Mouse (Mus musculus): Measurements from ENCODE around the gene Abca1. TPM values are rescaled to one million over a fixed set of nuclear protein-coding genes. Genes with fewer than 3 reads are reported as not detected.
A peak's percentile ranks its signal among the peaks of the same experiment; 100 is the strongest.

The Abca1 gene
- polyA plus RNA-seq, 1 experiment from 2014 or later = 11.0 TPM

DNA sequence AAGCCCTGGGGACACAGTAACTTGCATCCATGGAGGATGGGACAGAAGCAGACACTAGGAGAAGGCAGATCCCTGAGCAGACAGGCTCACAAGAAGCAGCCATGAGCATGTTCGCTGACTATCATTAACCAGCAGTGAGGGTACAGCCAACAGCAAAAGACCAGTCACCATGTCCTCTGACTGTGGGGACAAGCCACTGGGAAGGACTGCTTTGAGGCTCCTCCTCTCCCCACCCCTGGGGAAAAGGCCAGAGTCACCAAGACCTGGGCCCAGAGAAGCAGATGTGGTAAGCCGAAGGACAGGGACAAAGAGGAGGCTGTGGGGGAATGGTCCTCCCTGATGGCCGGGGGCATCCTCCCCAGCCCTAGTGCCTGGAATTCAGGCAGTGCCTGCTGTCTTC is 37.4 kb downstream of the Abca1 start:
- DNase-seq (no peak), ATAC-seq (no peak)
- Histone ChIP-seq H3K9me3 (ENCODE audit: low read length) (no peaks in the 10 kb centered on the region), H3K36me3 (replicated peaks; ENCODE audit: insufficient read depth, low read length) (peaks cover 34% of the 10 kb centered on the region), H3K9ac (replicated peaks) (no peak overlapping the region), H3K4me2 (ENCODE audit: low read depth, low read length) (no peak overlapping the region), H3K27ac (ENCODE audit: low read depth) (peak overlapping the region; percentile 77), H3K4me3 (ENCODE audit: low read depth, low read length) (no peak overlapping the region), H3K27me3 (ENCODE audit: insufficient read depth, low read length) (no peaks in the 10 kb centered on the region), H3K4me1 (ENCODE audit: insufficient read depth) (peaks cover 62% of the 10 kb centered on the region)
- TF ChIP-seq EP300 (IDR thresholded peaks at IDR 0.05; ENCODE audit: low read depth) (no peak), CTCF (IDR thresholded peaks at IDR 0.05; ENCODE audit: low read depth) (no peak)
- WGBS (ENCODE audit: insufficient replicate concordance) = 70% methylated on average over 3 of the region's 3 CpGs

DNA sequence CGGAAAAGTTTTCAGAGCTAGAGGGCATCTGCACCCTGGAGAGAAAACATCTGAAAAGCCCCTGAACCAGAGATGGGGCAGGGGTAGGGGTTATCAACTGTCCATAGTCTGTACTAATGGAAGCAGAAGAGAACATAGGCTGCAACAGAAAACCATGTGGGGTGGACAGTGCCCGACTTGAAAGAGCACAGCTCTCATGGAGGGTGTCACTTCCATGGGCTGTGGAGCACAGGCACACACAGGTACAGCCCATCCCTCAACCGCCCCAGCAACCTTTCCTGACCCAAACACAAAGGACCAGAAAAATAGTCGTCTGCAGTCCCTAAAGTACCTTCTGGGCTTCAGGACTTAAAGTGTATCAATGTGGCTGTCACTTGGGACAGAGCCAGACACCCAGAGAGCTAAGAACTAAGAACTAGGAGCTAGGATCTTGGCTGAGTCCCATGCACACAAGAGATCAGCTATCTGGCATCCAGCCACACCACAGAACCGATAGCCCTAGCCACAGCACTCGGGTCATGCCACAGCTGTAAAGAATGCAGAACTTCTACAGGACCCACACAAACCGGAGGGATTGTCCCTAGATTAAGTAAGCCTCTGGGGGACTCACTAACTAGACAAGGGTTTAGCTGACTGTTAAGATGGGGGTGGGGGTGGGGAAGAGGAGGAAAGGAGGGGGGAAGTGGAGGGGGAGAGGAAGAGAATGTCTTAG is 38.0 kb downstream of the Abca1 start:
- Histone ChIP-seq H3K27me3 (ENCODE audit: insufficient read depth, low read length) (no peaks in the 10 kb centered on the region), H3K4me3 (ENCODE audit: low read depth, low read length) (no peak overlapping the region), H3K9me3 (ENCODE audit: low read length) (no peaks in the 10 kb centered on the region), H3K9ac (replicated peaks) (0 out of 2 replicates have a peak overlapping the region, but pooled peaks have one; percentile 22), H3K27ac (ENCODE audit: low read depth) (peak overlapping the region; percentile 77), H3K4me1 (ENCODE audit: insufficient read depth) (peaks cover 64% of the 10 kb centered on the region), H3K4me2 (ENCODE audit: low read depth, low read length) (no peak overlapping the region), H3K36me3 (replicated peaks; ENCODE audit: insufficient read depth, low read length) (peaks cover 31% of the 10 kb centered on the region)
- DNase-seq = peak; percentile 66
- ATAC-seq = peak; percentile 28
- TF ChIP-seq CTCF (IDR thresholded peaks at IDR 0.05; ENCODE audit: low read depth) = no peak
- peak; percentile 74 for TF ChIP-seq EP300 (IDR thresholded peaks at IDR 0.05; ENCODE audit: low read depth)
- WGBS (ENCODE audit: insufficient replicate concordance) = 29% methylated on average over 7 of the region's 7 CpGs

DNA sequence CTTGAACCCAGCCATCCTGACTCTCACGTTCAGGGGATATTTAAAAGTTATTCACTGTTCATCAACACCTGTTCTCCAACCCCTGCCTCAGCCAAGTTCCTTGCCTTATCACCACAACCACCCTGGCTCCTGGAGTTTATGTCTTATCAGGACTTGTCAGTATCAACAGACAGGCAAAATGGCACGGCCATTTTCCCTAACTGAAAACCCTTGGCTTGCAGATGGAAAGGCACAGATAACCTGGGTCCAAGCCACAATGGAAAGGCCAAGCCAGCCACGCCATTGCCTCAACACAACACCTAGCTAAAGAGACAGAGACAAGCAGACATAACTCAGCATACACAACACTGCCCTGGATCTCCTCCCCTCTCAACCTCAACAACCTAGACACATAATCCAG is 38.6 kb downstream of the Abca1 start:
- no peak for DNase-seq
- Histone ChIP-seq H3K9ac (replicated peaks) (no peak overlapping the region), H3K27me3 (ENCODE audit: insufficient read depth, low read length) (no peaks in the 10 kb centered on the region), H3K4me3 (ENCODE audit: low read depth, low read length) (no peak overlapping the region), H3K4me1 (ENCODE audit: insufficient read depth) (peaks cover 70% of the 10 kb centered on the region), H3K36me3 (replicated peaks; ENCODE audit: insufficient read depth, low read length) (peaks cover 25% of the 10 kb centered on the region), H3K27ac (ENCODE audit: low read depth) (peak overlapping the region; percentile 77), H3K4me2 (ENCODE audit: low read depth, low read length) (0 out of 2 replicates have a peak overlapping the region, but pooled peaks have one; percentile 14), H3K9me3 (ENCODE audit: low read length) (no peaks in the 10 kb centered on the region)
- peak; percentile 41 for ATAC-seq
- no peak for TF ChIP-seq CTCF (IDR thresholded peaks at IDR 0.05; ENCODE audit: low read depth)
- peak; percentile 98 for TF ChIP-seq EP300 (IDR thresholded peaks at IDR 0.05; ENCODE audit: low read depth)
- 47% methylated on average over 3 of the region's 3 CpGs for WGBS (ENCODE audit: insufficient replicate concordance)

DNA sequence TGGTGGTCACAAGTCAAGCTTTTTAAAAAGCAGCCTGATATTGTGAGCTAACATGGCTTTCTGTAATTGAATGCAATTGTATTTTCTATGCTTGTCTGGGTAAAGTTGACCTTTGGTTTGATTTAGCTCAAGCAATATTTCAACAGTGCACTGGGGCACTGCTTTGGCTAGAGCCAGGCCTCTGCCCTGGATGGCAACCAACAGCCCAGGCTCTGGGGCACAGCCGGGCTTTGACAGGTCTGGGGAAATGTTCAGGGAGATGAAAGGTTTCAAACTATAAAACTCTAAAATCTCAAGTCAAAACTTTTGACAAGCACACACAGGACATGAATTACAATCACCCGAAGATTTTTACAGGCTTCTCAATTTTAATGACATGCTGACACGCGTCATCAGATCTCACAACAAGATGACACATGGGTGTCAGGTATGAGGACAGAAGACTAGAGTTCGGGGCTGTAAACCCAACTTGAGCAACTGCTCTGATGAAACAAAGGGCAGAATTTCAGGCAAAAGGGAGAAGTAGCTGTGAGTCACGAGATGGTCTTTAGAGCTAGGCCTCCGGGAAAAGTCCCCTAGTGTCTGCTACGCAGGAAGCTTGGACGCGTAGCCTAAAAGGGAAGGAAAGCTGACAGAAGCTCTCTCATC is 39.5 kb downstream of the Abca1 start:
- Histone ChIP-seq H3K9ac (replicated peaks) (no peak overlapping the region; the same call in 1 of the 2 replicates), H3K27ac (ENCODE audit: low read depth) (peak overlapping the region; percentile 77), H3K9me3 (ENCODE audit: low read length) (no peaks in the 10 kb centered on the region), H3K27me3 (ENCODE audit: insufficient read depth, low read length) (no peaks in the 10 kb centered on the region), H3K4me2 (ENCODE audit: low read depth, low read length) (0 out of 2 replicates have a peak overlapping the region, but pooled peaks have one; percentile 14), H3K36me3 (replicated peaks; ENCODE audit: insufficient read depth, low read length) (peaks cover 20% of the 10 kb centered on the region), H3K4me3 (ENCODE audit: low read depth, low read length) (no peak overlapping the region), H3K4me1 (ENCODE audit: insufficient read depth) (peaks cover 72% of the 10 kb centered on the region)
- TF ChIP-seq EP300 (IDR thresholded peaks at IDR 0.05; ENCODE audit: low read depth) (peak; percentile 49; the same call in 1 of the 2 replicates), CTCF (IDR thresholded peaks at IDR 0.05; ENCODE audit: low read depth) (0 out of 2 replicates have a peak, but pooled peaks have one; percentile 1)
- peak; percentile 44 for DNase-seq
- ATAC-seq = peak; percentile 47
- WGBS (ENCODE audit: insufficient replicate concordance) = 55% methylated on average over 10 of the region's 10 CpGs

DNA sequence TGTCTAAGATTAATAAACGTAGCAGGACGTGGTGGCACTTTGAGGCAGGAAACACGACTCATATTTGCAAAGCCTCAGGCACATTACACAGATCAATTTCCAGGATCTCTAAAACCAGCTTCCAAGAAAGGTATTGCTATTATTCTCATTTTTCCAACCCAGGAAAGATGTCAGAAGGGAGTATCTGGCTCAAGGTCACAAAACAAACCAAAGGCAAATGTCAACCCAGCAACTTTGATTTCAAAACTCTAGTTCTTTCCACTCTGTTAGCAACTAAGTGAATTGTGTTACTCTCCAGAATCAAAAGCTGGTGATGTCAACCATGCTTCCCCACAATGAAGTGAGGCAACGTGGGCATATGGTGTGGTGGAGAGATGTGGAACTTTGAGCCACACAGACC is 41.1 kb downstream of the Abca1 start:
- ATAC-seq = no peak
- Histone ChIP-seq H3K36me3 (replicated peaks; ENCODE audit: insufficient read depth, low read length) (peaks cover 18% of the 10 kb centered on the region), H3K27me3 (ENCODE audit: insufficient read depth, low read length) (no peaks in the 10 kb centered on the region), H3K27ac (ENCODE audit: low read depth) (peak overlapping the region; percentile 77), H3K9me3 (ENCODE audit: low read length) (no peaks in the 10 kb centered on the region), H3K9ac (replicated peaks) (no peak overlapping the region), H3K4me1 (ENCODE audit: insufficient read depth) (peaks cover 63% of the 10 kb centered on the region), H3K4me3 (ENCODE audit: low read depth, low read length) (no peak overlapping the region), H3K4me2 (ENCODE audit: low read depth, low read length) (no peak overlapping the region)
- no peak for DNase-seq
- 30% methylated on average over 4 of the region's 4 CpGs for whole genome bisulfite sequencing (ENCODE audit: insufficient replicate concordance)
- TF ChIP-seq CTCF (IDR thresholded peaks at IDR 0.05; ENCODE audit: low read depth) = no peak
- TF ChIP-seq EP300 (IDR thresholded peaks at IDR 0.05; ENCODE audit: low read depth) = no peak

DNA sequence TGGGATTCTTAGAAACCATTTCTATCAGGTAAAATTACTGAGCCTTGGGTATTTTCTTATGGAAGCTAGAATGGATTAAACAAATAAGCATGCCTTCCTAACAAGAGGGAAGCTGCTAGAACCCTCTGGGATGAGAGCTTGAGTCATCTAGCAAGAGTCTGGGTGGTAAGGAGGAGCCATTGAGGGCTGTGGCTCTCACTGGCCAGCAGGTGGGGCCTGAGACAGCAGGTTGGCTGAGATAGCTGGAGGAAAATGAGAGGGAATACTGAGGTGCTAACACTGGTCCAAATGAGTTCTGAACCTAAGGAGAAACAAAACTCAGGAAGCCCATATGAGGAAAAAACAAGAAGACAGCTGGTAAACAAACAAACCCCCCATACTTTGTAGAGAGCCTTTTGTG is 42.1 kb downstream of the Abca1 start:
- H3K27me3 ChIP-seq (ENCODE audit: insufficient read depth, low read length) = no peaks in the 10 kb centered on the region
- no peak overlapping the region for H3K4me3 ChIP-seq (ENCODE audit: low read depth, low read length)
- no peaks in the 10 kb centered on the region for H3K9me3 ChIP-seq (ENCODE audit: low read length)
- TF ChIP-seq CTCF (IDR thresholded peaks at IDR 0.05; ENCODE audit: low read depth) = peak; percentile 73
- TF ChIP-seq EP300 (IDR thresholded peaks at IDR 0.05; ENCODE audit: low read depth) = no peak
- H3K36me3 ChIP-seq (replicated peaks; ENCODE audit: insufficient read depth, low read length) = peaks cover 16% of the 10 kb centered on the region; the same call in 1 of the 2 replicates
- no peak overlapping the region for H3K4me2 ChIP-seq (ENCODE audit: low read depth, low read length)
- peaks cover 54% of the 10 kb centered on the region for H3K4me1 ChIP-seq (ENCODE audit: insufficient read depth)
- ATAC-seq (no peak), DNase-seq (no peak)
- no peak overlapping the region for H3K9ac ChIP-seq (replicated peaks)
- peak overlapping the region; percentile 77 for H3K27ac ChIP-seq (ENCODE audit: low read depth)
